Mouse (Mus musculus) A20 (cell line): ENCODE measurements around the gene Gng12.
"Not testable (repeated sequence)": the region's sequence is repeated elsewhere in the genome, so short reads cannot be mapped to it uniquely, and the experiment has no call there.

ENCODE experiments used
- DNase-seq: peaks from one replicate; pipeline ENCODE4 v3.0.0-alpha.2; 2011; ENCODE audit warnings: low read depth, low spot score

The Gng12 gene

GRCm38 (mm10) chr6:66953951-66954519 lies 57.8 kb downstream of the Gng12 start:
- DNase-seq = peak; percentile 61

- no peak for DNase-seq
Measured at GRCm38 (mm10) chr6:66955089-66955657, 59.0 kb downstream of the Gng12 start.

- DNase-seq = peak; percentile 39
Measured at GRCm38 (mm10) chr6:66958466-66959235, 62.5 kb downstream of the Gng12 start.

GRCm38 (mm10) chr6:66962582-66963043 lies 66.4 kb downstream of the Gng12 start:
- DNase-seq = peak; percentile 61

GRCm38 (mm10) chr6:66963068-66963467 lies 66.9 kb downstream of the Gng12 start:
- no peak for DNase-seq

- not testable (repeated sequence) for DNase-seq
Measured at GRCm38 (mm10) chr6:66963651-66964050, 67.5 kb downstream of the Gng12 start.

- DNase-seq = no peak
Measured at GRCm38 (mm10) chr6:66964222-66964621, 68.0 kb downstream of the Gng12 start.

GRCm38 (mm10) chr6:66965203-66965602 lies 69.0 kb downstream of the Gng12 start:
- no peak for DNase-seq

- DNase-seq = peak; percentile 52
Measured at GRCm38 (mm10) chr6:66967788-66968187, 71.6 kb downstream of the Gng12 start.

- no peak for DNase-seq
Measured at GRCm38 (mm10) chr6:66969446-66969845, 73.2 kb downstream of the Gng12 start.

- DNase-seq = no peak
Measured at GRCm38 (mm10) chr6:66972300-66972699, 76.1 kb downstream of the Gng12 start.

GRCm38 (mm10) chr6:66973180-66973579 lies 77.0 kb downstream of the Gng12 start:
- peak; percentile 75 for DNase-seq

- no peak for DNase-seq
Measured at GRCm38 (mm10) chr6:66975522-66975921, 79.3 kb downstream of the Gng12 start.

GRCm38 (mm10) chr6:66979197-66979596 lies 83.0 kb downstream of the Gng12 start:
- DNase-seq = no peak

- no peak for DNase-seq
Measured at GRCm38 (mm10) chr6:66980040-66980439, 83.8 kb downstream of the Gng12 start.

- DNase-seq = no peak
Measured at GRCm38 (mm10) chr6:66981366-66981765, 85.2 kb downstream of the Gng12 start.

GRCm38 (mm10) chr6:66981864-66982263 lies 85.7 kb downstream of the Gng12 start:
- no peak for DNase-seq

GRCm38 (mm10) chr6:66984079-66984478 lies 87.9 kb downstream of the Gng12 start:
- DNase-seq = no peak

- no peak for DNase-seq
Measured at GRCm38 (mm10) chr6:66984672-66985071, 88.5 kb downstream of the Gng12 start.

GRCm38 (mm10) chr6:66985500-66985899 lies 89.3 kb downstream of the Gng12 start:
- no peak for DNase-seq

- DNase-seq = no peak
Measured at GRCm38 (mm10) chr6:66986063-66986462, 89.9 kb downstream of the Gng12 start.

- DNase-seq = peak; percentile 36
Measured at GRCm38 (mm10) chr6:66987643-66988042, 91.4 kb downstream of the Gng12 start.

GRCm38 (mm10) chr6:66988363-66988762 lies 92.2 kb downstream of the Gng12 start:
- DNase-seq = no peak
